Mouse (Mus musculus) Patski (cell line): ENCODE results near the gene Osbpl8. TPM values are rescaled to one million over a fixed set of nuclear protein-coding genes. Genes with fewer than 3 reads are reported as not detected.

Experiments used
- ATAC-seq: fragments of 100-300 bp; one replicate; pipeline ENCODE4 v1.8.0; 2021
- CTCF ChIA-PET: fragments of 350-600 bp; sonication (Branson Sonifier 250); formaldehyde crosslinking; loops from one replicate; lab custom pipeline; 2022; ENCODE audit warnings: inconsistent platforms; lab: Charles Lee
- POLR2A ChIA-PET: fragments of 350-600 bp; sonication (Branson Sonifier 250); formaldehyde crosslinking; loops from one replicate; lab custom pipeline; 2022; ENCODE audit warnings: antibody characterized with exemption, inconsistent platforms; lab: Charles Lee
- DNase-seq: peaks from one replicate; pipeline ENCODE4 v3.0.0-alpha.2; 2011; ENCODE audit warnings: low read depth, low spot score
- H3K27me3 ChIP-seq: fragments of 371-371 bp; one replicate; pipeline ENCODE4 v1.5.1; 2021
- CTCF ChIP-seq: fragments of 100-300 bp; IDR thresholded peaks from one replicate; pipeline ENCODE4 v1.5.1; 2021
- in situ Hi-C: fragments of 300-500 bp; cut with MboI; formaldehyde crosslinking; loops from 3 replicates; pipeline ENCODE4 v1.11.1; 2018; ENCODE audit warnings: low pct_unique_long_range_greater_than_20kb, mixed read lengths
- polyA plus RNA-seq: library from polyadenylated mRNA; unstranded; gene quantifications from one replicate; pipeline ENCODE4 v1.2.3, GENCODE M21; 2021

The Osbpl8 gene
- polyA plus RNA-seq, 1 experiment from 2014 or later: 13.1 TPM

DNA sequence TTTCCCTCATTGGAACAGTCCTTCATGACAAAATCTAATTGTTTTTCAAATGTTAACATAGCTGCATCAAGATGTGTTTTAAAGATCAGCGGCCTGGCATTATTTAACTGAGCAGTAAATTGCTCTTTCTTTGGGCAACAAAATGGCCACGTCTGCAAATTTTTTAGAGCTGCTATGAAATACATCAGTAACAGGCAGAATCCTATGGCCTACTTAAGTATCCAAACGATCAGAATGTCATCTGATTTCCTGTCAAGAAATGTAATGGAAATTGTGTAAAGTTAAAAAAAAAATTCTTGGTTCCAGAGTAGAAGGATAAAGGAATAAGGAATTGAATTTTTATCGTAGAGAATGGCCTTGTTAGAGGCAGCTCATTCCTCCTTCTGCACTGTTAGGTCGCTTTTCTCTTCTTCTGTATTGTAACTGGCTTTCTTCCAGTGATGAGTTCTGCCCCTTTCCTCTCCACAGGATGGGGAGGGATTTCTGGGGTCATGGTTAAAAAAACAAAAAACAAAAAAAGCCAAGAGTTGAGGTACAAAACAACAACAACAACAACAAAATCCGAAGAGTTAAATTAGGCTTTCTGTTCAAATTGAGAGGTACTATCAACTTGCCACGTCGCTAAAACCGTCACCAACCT lies 831 bp upstream of the Osbpl8 start:
- ATAC-seq (no peak), DNase-seq (no peak)
- POLR2A ChIA-PET: no interaction called here
- TF ChIP-seq CTCF: no peak
- in situ Hi-C loops: no loop called here
- CTCF ChIA-PET: interaction anchor here (0.7 to 1.4 kb wide), 3 partner anchors 10 to 55 kb away, joined by 3 to 4 read pairs (median 3); no protein-coding TSS in a partner anchor
- no peaks in the 10 kb centered on the region for H3K27me3 ChIP-seq

DNA sequence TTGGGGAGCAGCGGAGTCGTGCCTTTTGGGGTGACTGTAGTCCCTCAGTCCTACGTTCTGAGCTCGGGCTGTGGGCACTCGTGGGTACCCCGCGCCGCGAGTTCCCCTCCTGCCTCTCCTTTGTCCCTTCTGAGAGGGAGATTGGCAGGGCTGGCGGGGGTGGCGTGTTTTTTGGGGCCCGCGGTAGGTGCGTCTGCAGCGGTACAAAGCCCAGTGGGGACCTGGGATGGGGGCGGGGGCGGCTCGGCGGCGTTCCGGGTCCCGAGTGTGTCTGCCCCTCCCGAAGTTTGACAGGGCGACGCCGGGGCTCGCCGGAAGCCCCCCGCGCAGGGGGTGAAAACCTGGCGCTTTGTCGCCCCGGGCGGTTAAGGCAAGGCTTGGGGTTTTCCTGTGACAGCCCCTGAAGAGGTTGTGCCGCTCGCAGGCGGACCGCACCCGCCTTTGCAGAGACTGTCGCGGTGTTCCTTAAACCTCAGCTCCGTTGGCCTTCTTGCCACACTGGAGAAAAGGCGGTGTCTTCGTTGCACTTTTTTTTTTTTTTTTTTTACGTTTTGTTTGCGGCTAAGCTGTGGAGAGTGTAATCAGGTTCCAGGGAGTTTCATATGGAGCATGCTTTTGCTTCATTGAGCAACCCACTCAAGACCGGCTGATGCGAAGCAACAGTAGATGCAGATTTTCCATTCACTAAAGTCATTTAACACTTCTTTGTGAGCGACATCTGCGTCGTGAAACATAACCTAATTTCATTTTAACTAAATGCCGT lies 848 bp downstream of the Osbpl8 start:
- ChIA-PET POLR2A (interaction anchor here (0.6 to 0.7 kb wide), 4 partner anchors 31 to 213 kb away, joined by 3 to 7 read pairs (median 3); no protein-coding TSS in a partner anchor), CTCF (interaction anchor here (1.2 kb wide), 1 partner anchor 12 kb away, joined by 3 read pairs; no protein-coding TSS in a partner anchor)
- ATAC-seq (peak; percentile 36), DNase-seq (no peak)
- no peaks in the 10 kb centered on the region for H3K27me3 ChIP-seq
- no peak for TF ChIP-seq CTCF
- in situ Hi-C loops: no loop called here

DNA sequence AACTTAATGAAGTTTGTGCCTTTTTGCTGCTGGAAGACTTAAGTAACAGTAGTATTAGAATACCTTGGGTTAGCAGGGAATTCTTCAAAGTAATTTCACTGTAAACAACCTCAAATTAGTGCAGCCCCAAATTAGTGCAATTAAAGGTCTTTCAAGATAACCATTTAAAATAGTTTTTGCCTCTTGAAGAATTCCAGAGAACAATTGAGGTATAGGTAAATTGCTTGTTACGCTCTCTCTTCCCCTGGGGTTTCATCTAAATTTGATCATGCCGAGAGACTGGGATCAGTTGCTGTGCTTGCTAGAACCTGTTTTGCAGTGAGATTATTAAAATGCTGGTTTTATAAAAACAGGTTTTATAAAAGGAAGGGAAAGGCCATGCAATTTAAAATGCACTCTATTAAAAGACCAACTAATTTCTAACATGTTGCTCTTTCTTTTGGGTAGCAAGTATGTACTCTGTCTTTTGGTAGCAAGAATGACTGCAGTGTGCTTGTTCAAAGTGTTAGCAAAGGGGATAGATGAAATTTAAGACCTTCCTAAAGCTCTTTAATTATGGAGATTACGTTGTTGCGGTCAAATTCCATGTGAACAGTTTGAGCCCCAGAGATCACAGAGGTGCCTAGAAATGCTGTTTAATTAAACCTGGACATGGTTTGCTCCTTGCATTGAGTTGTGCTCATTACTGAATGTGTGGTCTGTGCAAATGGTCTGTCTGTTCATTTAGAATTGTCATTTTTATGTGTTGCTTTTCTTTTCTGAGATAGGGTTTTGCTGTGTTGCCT lies 1.7 kb downstream of the Osbpl8 start:
- no peak for TF ChIP-seq CTCF
- ChIA-PET POLR2A (interaction anchor here (0.7 kb wide), 1 partner anchor 247 kb away, joined by 3 read pairs; the partner anchor contains the start of gene Csrp2), CTCF (interaction anchor here (0.6 to 1.2 kb wide), 2 partner anchors 18 to 92 kb away, joined by 3 read pairs; no protein-coding TSS in a partner anchor)
- DNase-seq (no peak), ATAC-seq (no peak)
- in situ Hi-C loops: no loop called here
- no peaks in the 10 kb centered on the region for H3K27me3 ChIP-seq

DNA sequence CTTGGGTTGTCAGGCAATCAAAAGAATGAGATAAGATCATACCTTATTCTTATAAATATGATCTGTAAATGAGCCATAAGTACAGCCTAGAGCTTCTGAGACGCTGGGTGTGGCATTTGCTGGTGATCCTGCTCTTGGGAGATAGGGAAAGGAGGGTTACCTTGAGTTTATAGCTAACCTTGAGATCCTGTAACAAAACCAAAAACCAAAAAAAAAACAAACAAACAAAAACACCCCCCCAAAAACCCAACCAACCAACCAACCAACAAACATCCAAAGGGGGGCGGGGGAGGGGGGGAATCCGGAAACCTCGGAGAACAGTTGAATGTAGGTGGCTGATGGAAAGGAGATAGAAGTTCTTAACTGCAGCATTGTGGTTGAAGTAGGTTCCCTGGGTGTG lies 2.9 kb downstream of the Osbpl8 start:
- TF ChIP-seq CTCF: no peak
- no peak for DNase-seq
- CTCF ChIA-PET: interaction anchor here (1.2 to 1.6 kb wide), 2 partner anchors 13 to 16 kb away, joined by 3 to 4 read pairs; no protein-coding TSS in a partner anchor
- in situ Hi-C loops: no loop called here
- ATAC-seq: no peak
- POLR2A ChIA-PET: interaction anchor here (0.7 kb wide), 1 partner anchor 10 kb away, joined by 4 read pairs; no protein-coding TSS in a partner anchor
- no peaks in the 10 kb centered on the region for H3K27me3 ChIP-seq

DNA sequence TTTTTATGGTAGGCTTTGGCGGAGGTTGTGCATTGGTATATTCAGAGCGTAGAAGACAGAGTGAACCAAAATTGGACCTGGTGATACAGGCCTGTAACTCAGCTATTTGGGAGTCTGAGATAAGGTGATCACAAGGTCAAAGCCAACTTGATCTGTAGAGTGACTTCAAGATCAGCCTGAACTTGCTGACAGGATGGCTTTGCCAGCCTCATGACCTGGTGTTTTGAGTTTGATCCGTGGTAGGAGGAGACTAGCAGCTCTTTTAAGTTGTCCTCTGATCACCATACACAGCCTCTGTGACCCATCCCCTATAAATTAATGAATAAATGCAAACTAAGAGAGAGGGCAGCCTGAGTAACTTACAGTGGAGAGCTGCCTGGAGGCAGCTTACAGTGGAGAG lies 3.8 kb downstream of the Osbpl8 start:
- no peak for TF ChIP-seq CTCF
- in situ Hi-C loops: no loop called here
- no peaks in the 10 kb centered on the region for H3K27me3 ChIP-seq
- ChIA-PET POLR2A (no interaction called here), CTCF (interaction anchor here (1.6 kb wide), 1 partner anchor 12 kb away, joined by 4 read pairs; no protein-coding TSS in a partner anchor)
- DNase-seq: no peak
- no peak for ATAC-seq

DNA sequence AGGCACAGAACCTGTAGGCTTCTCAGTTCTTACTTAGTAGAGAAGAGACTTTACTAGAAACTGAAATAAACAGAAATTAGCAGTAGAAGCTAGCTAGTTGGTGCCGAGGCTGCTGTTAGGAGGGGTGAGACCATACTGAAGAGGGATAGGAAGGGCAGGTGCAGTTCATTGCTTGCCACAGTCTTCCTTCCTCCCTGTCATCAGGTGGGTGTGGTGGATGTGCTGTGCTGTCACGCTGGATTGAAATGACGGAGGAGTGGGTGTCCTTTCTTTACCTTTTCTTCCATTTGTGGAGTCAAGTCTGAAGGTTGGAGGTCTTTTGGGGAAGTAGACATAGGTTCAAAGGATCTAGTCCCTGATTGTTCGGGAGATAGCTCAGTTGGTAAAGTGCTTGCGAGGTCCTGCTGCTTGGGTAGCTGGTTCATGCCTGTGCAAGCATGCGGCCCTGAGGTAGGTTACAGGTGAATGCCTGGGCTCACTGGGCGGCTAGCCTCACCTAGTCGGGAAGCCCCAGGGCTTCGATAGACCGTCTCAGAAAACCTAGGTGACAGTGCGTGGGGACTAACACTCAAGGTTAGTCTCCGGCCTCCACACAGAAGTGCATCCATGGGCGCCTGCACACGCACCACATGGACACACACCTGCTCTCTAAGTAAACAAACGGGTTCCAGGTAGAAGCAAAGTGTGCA lies 6.8 kb downstream of the Osbpl8 start:
- ATAC-seq (no peak), DNase-seq (no peak)
- H3K27me3 ChIP-seq: no peaks in the 10 kb centered on the region
- CTCF ChIA-PET: interaction anchor here (1.4 to 2.3 kb wide), 4 partner anchors 9 to 55 kb away, joined by 3 to 9 read pairs (median 4); no protein-coding TSS in a partner anchor
- POLR2A ChIA-PET: no interaction called here
- no peak for TF ChIP-seq CTCF
- in situ Hi-C loops: no loop called here

DNA sequence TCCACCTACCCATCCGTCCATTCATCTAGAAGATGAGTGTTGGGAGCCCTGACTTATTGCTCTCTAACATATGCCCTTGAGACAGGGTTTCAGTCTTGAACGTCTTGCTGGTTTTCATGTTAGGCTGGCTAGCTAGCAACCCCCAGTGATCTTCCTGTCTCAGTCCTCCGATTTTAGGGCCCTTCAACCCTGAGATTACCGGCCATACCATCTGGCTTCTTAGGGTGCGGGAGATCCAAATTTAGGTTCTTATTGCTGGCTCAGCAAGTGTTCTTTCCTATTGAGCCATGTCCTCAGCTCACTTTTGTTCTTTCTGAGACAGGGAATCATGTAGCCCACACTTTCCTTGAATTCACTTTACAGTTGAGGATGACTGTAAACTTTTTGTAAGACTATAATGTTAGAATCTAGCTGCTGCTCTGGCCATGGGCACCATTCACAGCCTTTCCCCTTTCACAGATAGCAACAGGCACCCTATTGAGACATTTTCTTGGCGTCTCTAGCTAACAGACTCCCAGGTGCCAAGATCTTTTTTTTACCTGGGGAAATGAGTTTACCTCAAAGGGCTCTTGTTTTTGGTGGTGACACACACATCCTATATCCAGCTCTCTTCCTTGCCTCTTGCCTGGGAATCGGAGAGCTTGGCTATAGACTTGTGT lies 9.2 kb downstream of the Osbpl8 start:
- no peaks in the 10 kb centered on the region for H3K27me3 ChIP-seq
- DNase-seq (no peak), ATAC-seq (no peak)
- in situ Hi-C loops: no loop called here
- POLR2A ChIA-PET: no interaction called here
- no peak for TF ChIP-seq CTCF
- CTCF ChIA-PET: no interaction called here

DNA sequence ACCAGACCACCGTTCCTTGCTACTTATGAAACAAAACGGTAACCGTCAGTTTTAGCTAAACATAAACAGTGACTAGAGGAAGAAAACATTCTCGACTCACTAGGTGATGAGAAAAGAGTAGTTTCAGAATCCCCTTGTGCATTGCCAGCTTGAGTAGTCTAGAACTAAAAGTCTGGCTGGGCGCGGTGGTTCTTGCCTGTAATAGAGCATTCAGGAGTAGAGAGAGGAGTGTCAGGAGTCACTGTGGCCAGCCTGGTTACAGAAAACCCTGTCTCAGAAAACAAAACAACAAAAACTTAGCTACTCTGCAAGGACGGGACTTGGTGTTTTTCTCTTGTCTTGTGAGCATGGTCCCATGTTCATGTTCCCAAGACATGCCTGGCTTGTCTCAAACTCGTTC lies 12.8 kb downstream of the Osbpl8 start:
- ChIA-PET POLR2A (interaction anchor here (0.5 to 0.6 kb wide), 2 partner anchors 10 to 192 kb away, joined by 4 to 5 read pairs; no protein-coding TSS in a partner anchor), CTCF (interaction anchor here (0.9 to 1.3 kb wide), 2 partner anchors 12 to 46 kb away, joined by 3 read pairs; partner anchors contain the start of gene Osbpl8)
- ATAC-seq (no peak), DNase-seq (no peak)
- in situ Hi-C loops: no loop called here
- no peaks in the 10 kb centered on the region for H3K27me3 ChIP-seq
- no peak for TF ChIP-seq CTCF

DNA sequence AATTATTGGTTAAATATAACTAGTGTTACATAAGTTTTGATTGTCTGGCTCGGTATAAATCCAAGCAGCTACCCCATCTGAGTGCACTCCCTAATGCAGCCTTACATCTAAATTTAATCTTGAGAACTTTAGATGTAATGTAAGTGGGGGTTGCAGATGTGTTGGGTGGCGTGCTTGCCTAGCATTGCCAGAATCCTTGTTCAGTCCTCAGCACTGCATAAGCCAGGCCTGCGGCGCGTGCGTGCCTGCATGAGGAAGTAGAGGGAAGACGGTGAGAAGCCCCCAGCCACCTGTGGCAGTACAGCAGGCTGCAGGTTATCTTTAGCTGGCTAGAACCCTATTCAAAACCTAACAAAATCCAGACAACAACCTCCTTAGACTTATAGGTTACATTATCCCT lies 13.5 kb downstream of the Osbpl8 start:
- ATAC-seq (no peak), DNase-seq (no peak)
- CTCF ChIA-PET: no interaction called here
- in situ Hi-C loops: no loop called here
- TF ChIP-seq CTCF: no peak
- POLR2A ChIA-PET: no interaction called here
- no peaks in the 10 kb centered on the region for H3K27me3 ChIP-seq
